Mouse (Mus musculus) cortical plate, adult 2 months (tissue): Measurements from ENCODE around the gene Smarcc1. TPM values are rescaled to one million over a fixed set of nuclear protein-coding genes. Genes with fewer than 3 reads are reported as not detected.

Experiments
- H3K27ac ChIP-seq: fragments of 200-500 bp; 2 replicates; pipeline ENCODE4 v1.5.1; 2012; ENCODE audit warnings: low read length, control low read depth, inconsistent platforms; ENCODE audit not compliant: insufficient read depth
- H3K4me1 ChIP-seq: fragments of 200-500 bp; 2 replicates; pipeline ENCODE4 v1.6.1; 2011; ENCODE audit warnings: low read length; ENCODE audit not compliant: control insufficient read depth, insufficient read depth
- H3K4me3 ChIP-seq: fragments of 200-500 bp; 2 replicates; pipeline ENCODE4 v1.5.1; 2011; ENCODE audit warnings: mild to moderate bottlenecking, low read length, control low read depth; ENCODE audit not compliant: insufficient read depth
- CTCF ChIP-seq: fragments of 200-500 bp; IDR thresholded peaks from 2 replicates; pipeline ENCODE4 v1.5.1; 2011; ENCODE audit warnings: mild to moderate bottlenecking, control low read depth, low read length; ENCODE audit not compliant: insufficient read depth; ENCODE audit errors: extremely low read depth
- POLR2A ChIP-seq: fragments of 200-500 bp; IDR thresholded peaks from 2 replicates; pipeline ENCODE4 v1.6.1; 2011; ENCODE audit warnings: mild to moderate bottlenecking, low read length, control low read depth; ENCODE audit not compliant: insufficient read depth; ENCODE audit errors: extremely low read depth
- polyA plus RNA-seq: library from polyadenylated mRNA; depleted of rRNA; stranded (reverse); fragments of >200 nt; gene quantifications from 2 replicates; pipeline ENCODE4 v1.2.3, GENCODE M21; 2012

Smarcc1 gene
- polyA plus RNA-seq, 1 experiment: 30.7 TPM

DNA sequence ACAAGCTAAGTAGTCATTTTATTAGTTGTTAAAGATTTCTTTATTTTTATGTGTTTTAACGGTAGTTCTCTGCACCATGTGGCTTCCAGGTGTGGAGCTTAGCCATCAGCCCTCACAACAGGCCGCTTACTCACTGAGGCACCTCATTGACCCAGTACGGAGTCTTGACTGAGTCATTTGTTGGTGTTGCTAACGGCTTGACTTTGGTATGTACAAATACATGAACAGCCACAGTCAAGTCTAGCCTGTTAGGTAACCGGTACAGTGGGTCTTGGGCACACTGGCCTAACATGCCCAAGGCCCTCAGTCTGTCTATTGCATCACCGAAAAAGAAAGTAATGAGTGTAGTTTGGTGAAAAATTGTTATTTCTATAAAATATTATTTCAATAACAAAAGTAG, 111.2 kb downstream of the Smarcc1 start:
- Histone ChIP-seq H3K27ac (no peak overlapping the region), H3K4me3 (no peak overlapping the region), H3K4me1 (peaks cover 4% of the 10 kb centered on the region; the same call in 1 of the 2 replicates)
- TF ChIP-seq CTCF: no peak
- TF ChIP-seq POLR2A: no peak

DNA sequence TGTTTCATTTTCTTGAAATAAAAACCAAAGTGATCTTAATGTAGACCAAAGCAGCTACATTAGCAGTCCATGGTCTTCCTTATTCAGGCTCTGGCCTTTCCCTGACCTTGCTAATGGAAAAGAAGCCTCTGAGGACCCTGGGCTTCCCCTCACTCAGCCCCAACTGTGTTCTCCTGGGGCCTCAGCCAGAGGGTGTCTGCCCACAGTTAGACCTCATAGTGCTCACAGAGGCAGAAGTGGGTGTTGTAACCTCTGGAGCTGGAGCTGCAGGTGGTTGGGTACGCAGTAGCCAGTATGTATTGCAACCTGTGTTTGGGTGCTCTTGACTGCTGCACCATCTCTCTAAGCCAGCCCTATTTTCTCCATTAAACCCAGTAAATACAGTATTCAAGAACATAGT, 111.6 kb downstream of the Smarcc1 start:
- TF ChIP-seq CTCF (no peak), POLR2A (no peak)
- peaks cover 4% of the 10 kb centered on the region; the same call in 1 of the 2 replicates for H3K4me1 ChIP-seq
- no peak overlapping the region for H3K4me3 ChIP-seq
- H3K27ac ChIP-seq: peak overlapping the region; percentile 21

DNA sequence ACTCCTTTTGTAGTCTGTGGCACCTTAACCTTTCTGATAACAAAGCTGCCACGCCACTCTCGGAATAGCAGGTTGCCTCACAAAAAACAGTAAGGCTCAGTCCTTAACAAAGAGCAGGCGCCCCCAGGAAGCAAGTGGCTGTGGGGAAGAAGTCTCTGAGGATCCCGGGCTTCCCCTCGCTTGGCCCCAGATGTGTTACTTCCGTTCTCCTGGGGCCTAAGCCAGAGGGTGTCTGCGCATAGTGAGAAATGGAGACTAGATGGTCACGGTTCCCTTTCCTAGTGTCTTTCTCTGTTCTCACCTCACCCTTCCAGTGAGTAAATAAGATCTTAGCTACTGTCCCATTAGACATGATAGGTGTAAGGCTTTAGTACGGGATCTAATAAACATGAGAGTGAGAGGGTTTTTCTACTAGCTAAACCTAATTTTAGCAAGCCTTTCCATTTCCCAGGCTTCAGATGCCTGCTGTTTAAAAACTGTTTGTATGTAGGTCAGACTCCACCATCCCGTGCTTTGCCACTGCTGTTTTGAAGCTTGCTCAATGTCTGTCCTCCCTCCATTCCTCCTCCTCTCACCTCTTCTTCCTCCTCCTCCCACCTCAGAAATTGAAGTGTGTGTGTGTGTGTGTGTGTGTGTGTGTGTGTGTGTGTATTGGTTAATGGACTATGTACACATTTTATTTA, 112.2 kb downstream of the Smarcc1 start:
- TF ChIP-seq POLR2A (no peak), CTCF (no peak)
- Histone ChIP-seq H3K4me1 (peaks cover 4% of the 10 kb centered on the region; the same call in 1 of the 2 replicates), H3K4me3 (no peak overlapping the region), H3K27ac (peak overlapping the region; percentile 21)

DNA sequence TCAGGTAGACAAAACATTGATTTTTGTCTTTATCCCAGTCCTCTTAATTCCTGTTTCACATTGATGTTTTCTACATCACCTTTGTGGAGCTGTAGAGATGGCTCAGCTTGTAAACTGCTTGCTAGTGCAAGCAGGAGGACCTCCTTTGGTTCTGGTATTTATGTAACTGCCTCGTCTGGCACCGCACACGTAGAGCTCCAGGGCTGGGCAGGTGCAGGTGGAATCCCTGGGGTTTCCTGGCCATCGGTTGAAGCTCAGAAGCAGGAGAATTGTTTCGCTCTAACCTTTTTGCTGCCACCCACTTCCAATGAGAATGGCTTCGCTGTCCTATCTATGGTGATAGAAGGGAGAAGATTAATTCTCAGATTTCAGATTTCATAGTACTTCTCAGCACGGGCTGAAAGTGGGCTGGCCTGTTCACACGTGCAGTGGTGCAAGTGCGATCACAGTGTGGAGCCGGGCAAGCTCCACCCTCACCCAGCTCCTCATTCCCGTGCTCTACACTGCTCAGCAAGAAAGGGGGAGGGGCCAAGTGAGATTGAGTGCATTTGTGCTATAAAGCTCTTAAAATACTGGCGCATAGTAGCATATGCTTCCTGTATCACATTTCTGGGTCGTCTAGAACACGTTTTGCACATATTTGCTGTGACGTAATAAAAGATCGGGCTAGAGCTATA, 113.0 kb downstream of the Smarcc1 start:
- Histone ChIP-seq H3K27ac (peak overlapping the region; percentile 19; the same call in 1 of the 2 replicates), H3K4me1 (peaks cover 4% of the 10 kb centered on the region; the same call in 1 of the 2 replicates), H3K4me3 (no peak overlapping the region)
- TF ChIP-seq CTCF: no peak
- TF ChIP-seq POLR2A: no peak

DNA sequence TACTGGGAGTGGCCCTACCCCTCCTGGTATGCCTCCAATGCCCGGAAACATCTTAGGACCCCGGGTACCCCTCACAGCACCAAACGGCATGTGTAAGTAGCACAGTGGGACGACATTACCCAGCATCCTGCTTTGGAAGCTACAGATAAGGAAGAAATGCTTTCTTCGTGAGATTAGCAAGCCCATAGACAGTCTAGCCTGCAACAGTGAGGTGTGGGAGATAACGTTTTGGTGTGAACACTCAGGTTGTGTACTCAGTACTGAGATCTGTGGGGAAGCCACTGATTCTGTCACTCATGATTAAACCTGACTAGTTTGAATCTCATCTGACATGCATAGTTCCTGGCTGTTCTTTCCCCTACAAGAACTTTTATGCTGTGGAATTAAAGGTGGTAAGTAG, 117.5 kb downstream of the Smarcc1 start:
- no peak overlapping the region for H3K27ac ChIP-seq
- H3K4me1 ChIP-seq: no peaks in the 10 kb centered on the region
- no peak overlapping the region for H3K4me3 ChIP-seq
- TF ChIP-seq POLR2A: no peak
- TF ChIP-seq CTCF: no peak

DNA sequence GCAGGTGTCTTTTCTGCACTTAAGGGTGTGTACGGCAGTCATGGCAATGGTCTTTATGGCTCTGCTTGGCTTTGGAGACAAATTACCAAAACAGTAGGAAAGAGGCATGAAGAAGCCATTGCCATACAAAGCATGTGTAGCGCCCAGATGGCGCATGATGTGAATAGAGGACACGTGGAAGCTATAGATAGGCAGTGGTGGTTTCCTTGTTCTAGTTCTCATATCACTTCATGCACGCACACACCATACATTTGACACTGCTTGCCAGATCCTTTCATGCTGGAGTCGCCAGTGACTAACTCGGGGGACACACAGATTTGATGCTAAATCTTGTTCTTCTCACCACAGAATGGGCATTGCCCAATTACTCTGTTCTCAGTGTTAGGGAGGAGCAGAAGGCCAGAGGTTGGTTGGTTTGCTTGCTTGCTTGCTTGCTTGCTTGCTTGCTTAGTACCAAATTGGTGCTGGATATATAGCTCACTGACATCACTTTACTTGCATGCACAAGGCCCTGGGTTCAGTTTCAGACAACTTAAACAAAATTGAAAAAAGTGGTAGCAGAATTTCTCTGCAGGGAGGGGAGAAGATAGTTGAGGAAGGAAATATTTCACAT, 125.8 kb downstream of the Smarcc1 start, which contains the start of gene Cspg5:
Cspg5 (plus strand) TSS at position 563 of the 613 bp plus-strand sequence.
- H3K27ac ChIP-seq: peak within 1 kb of the TSS; percentile 98
- TF ChIP-seq POLR2A (no peak), CTCF (no peak)
- H3K4me3 ChIP-seq: peak within 1 kb of the TSS; percentile 64
- H3K4me1 ChIP-seq: peaks cover 2% of the 10 kb centered on the region; the same call in 1 of the 2 replicates

DNA sequence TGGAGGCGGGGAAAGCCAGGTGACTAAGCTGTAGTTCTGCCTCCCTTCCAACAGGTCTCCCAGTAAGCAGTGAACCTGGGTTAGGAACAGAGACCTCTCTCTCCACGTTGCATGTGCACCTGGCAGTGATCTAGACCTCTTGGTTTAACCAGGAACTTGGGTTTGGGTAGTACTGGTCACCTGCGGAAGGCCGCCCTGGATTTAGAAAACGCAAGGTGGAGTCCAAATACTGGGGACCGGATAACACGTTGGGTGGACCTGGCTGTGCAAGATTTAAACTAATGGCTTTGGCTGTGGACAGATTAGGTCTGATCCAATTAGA, 127.0 kb downstream of the Smarcc1 start:
- H3K27ac ChIP-seq: peak overlapping the region; percentile 98
- TF ChIP-seq CTCF (no peak), POLR2A (no peak)
- H3K4me1 ChIP-seq: peaks cover 6% of the 10 kb centered on the region
- H3K4me3 ChIP-seq: peak overlapping the region; percentile 64

DNA sequence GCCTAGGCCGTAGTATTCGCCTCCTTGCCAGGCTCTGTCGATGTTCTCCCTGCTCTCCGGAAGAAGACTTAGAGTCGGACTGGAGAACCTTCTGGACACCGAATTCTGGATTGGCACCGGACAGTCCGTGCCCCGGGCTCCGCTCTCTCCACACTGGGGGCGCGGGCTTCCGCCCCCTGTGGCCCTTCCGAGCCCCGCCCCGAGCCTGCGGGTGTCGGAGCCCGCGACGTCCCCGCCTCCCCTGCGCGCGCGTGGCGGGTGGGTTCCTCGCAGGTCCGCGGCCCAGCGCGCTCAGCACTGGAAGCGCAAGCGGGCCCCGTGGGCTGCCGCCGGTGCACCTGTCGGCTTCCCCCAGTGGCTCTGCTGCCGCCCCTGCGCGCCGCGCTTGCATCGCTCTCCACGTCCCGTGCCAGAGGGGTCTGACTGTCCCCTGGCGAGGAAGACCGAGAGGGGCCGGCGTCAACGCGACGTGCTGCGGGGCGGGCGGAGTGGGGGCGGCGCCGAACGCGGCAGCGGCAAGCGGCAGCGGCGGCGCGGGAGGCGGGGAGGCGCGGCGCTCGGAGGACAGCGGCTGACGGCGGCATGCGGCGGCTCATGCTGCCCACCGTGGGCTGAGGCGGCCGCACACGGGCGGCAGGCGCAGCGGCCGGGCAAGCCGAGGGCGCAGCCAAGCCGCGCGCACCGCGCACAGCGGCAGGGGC, 127.5 kb downstream of the Smarcc1 start:
- peak overlapping the region; percentile 64 for H3K4me3 ChIP-seq
- TF ChIP-seq POLR2A: no peak
- no peak for TF ChIP-seq CTCF
- peaks cover 11% of the 10 kb centered on the region for H3K4me1 ChIP-seq
- H3K27ac ChIP-seq: peak overlapping the region; percentile 98

DNA sequence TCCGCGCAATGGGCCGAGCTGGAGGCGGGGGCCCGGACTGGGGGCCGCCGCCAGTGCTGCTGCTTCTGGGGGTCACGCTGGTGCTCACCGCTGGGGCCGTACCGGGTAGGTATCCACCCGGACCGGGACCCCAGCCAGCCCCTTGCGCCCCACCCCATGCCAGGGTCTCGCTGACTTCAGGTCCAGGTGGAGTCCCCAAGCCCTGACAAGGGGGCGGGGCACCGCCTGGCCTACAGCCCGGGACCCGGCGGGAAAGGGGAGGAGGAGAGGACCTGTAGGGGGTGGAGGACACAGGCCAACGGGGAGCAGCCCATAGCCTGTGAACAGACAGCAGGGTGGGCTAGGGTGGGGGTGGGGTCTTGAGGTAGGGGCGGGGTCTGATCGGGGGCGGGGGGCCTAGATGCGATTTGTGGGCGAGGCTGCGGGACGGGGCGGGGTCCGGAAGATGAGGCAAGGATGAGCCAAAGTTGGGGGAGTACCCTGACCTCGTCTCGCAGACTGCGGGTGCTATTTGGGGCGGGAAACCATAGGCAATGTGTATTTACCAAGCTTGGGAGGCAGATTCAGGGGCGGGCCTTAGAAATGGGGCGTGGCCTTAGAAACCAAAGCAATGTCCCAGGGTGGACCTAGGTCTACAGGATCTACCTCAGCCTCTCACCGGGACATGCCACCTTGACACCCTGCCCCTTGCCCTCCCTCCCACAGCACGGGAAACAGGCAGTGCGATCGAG, 128.2 kb downstream of the Smarcc1 start:
- peaks cover 15% of the 10 kb centered on the region for H3K4me1 ChIP-seq

DNA sequence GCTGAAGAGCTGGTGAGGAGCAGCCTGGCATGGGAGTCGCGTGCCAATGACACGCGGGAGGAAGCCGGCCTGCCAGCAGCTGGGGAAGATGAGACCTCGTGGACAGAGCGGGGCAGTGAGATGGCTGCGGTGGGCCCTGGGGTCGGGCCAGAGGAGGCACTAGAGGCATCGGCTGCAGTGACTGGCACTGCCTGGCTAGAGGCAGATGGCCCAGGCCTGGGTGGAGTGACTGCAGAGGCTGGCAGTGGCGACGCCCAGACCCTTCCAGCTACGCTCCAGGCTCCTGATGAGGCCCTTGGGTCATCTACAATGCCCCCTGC, 128.8 kb downstream of the Smarcc1 start:
- no peak for TF ChIP-seq CTCF
- no peak for TF ChIP-seq POLR2A
- Histone ChIP-seq H3K4me1 (peaks cover 16% of the 10 kb centered on the region), H3K27ac (peak overlapping the region; percentile 82), H3K4me3 (peak overlapping the region; percentile 64)

More for the DNA sequence above, 128.2 kb downstream of the Smarcc1 start:
- H3K4me3 ChIP-seq: peak overlapping the region; percentile 64
- peak overlapping the region; percentile 82 for H3K27ac ChIP-seq
- TF ChIP-seq POLR2A: peak; percentile 67
- no peak for TF ChIP-seq CTCF
